Mouse (Mus musculus): ENCODE data around the gene Ephx3. TPM values are rescaled to one million over a fixed set of nuclear protein-coding genes. Genes with fewer than 3 reads are reported as not detected.
"Not testable (repeated sequence)": the region's sequence is repeated elsewhere in the genome, so short reads cannot be mapped to it uniquely, and the experiment has no call there.

Gene Ephx3
- total RNA-seq (2017), result 0.68 TPM in 1 of 3 replicates, not detected in the others

GRCm38 (mm10) chr17:32188863-32189636 lies at the start of gene Ephx3:
Ephx3 (minus strand) TSS chr17:32189549.
- ATAC-seq (replicated peaks; ENCODE audit: insufficient number of reproducible peaks, low FRiP score, low TSS enrichment, poor library complexity, severe bottlenecking), result no peak

- no peak for ATAC-seq (replicated peaks; ENCODE audit: insufficient number of reproducible peaks, low FRiP score, low TSS enrichment, poor library complexity, severe bottlenecking)
Observed at GRCm38 (mm10) chr17:32238589-32238988, 49.2 kb upstream of the Ephx3 start.

GRCm38 (mm10) chr17:32235534-32236191 lies 46.3 kb upstream of the Ephx3 start:
- no peak for ATAC-seq (replicated peaks; ENCODE audit: insufficient number of reproducible peaks, low FRiP score, low TSS enrichment, poor library complexity, severe bottlenecking)

- no peak for ATAC-seq (replicated peaks; ENCODE audit: insufficient number of reproducible peaks, low FRiP score, low TSS enrichment, poor library complexity, severe bottlenecking)
Observed at GRCm38 (mm10) chr17:32233174-32233573, 43.8 kb upstream of the Ephx3 start.

GRCm38 (mm10) chr17:32229256-32229655 lies 39.9 kb upstream of the Ephx3 start:
- ATAC-seq (replicated peaks; ENCODE audit: insufficient number of reproducible peaks, low FRiP score, low TSS enrichment, poor library complexity, severe bottlenecking), result no peak

- ATAC-seq (replicated peaks; ENCODE audit: insufficient number of reproducible peaks, low FRiP score, low TSS enrichment, poor library complexity, severe bottlenecking), result no peak
Observed at GRCm38 (mm10) chr17:32220873-32221272, 31.5 kb upstream of the Ephx3 start.

- ATAC-seq (replicated peaks; ENCODE audit: insufficient number of reproducible peaks, low FRiP score, low TSS enrichment, poor library complexity, severe bottlenecking), result not testable (repeated sequence)
Observed at GRCm38 (mm10) chr17:32215587-32215986, 26.2 kb upstream of the Ephx3 start.

- ATAC-seq (replicated peaks; ENCODE audit: insufficient number of reproducible peaks, low FRiP score, low TSS enrichment, poor library complexity, severe bottlenecking), result not testable (repeated sequence)
Observed at GRCm38 (mm10) chr17:32211554-32211953, 22.2 kb upstream of the Ephx3 start.

GRCm38 (mm10) chr17:32209752-32210151 lies 20.4 kb upstream of the Ephx3 start:
- ATAC-seq (replicated peaks; ENCODE audit: insufficient number of reproducible peaks, low FRiP score, low TSS enrichment, poor library complexity, severe bottlenecking), result no peak

GRCm38 (mm10) chr17:32209144-32209543 lies 19.8 kb upstream of the Ephx3 start:
- no peak for ATAC-seq (replicated peaks; ENCODE audit: insufficient number of reproducible peaks, low FRiP score, low TSS enrichment, poor library complexity, severe bottlenecking)

- no peak for ATAC-seq (replicated peaks; ENCODE audit: insufficient number of reproducible peaks, low FRiP score, low TSS enrichment, poor library complexity, severe bottlenecking)
Observed at GRCm38 (mm10) chr17:32207586-32208245, 18.4 kb upstream of the Ephx3 start.

- no peak for ATAC-seq (replicated peaks; ENCODE audit: insufficient number of reproducible peaks, low FRiP score, low TSS enrichment, poor library complexity, severe bottlenecking)
Observed at GRCm38 (mm10) chr17:32205345-32205744, 16.0 kb upstream of the Ephx3 start.

- no peak for ATAC-seq (replicated peaks; ENCODE audit: insufficient number of reproducible peaks, low FRiP score, low TSS enrichment, poor library complexity, severe bottlenecking)
Observed at GRCm38 (mm10) chr17:32202972-32203371, 13.6 kb upstream of the Ephx3 start.

GRCm38 (mm10) chr17:32201086-32201485 lies 11.7 kb upstream of the Ephx3 start:
- ATAC-seq (replicated peaks; ENCODE audit: insufficient number of reproducible peaks, low FRiP score, low TSS enrichment, poor library complexity, severe bottlenecking), result no peak

GRCm38 (mm10) chr17:32199796-32200195 lies 10.4 kb upstream of the Ephx3 start:
- no peak for ATAC-seq (replicated peaks; ENCODE audit: insufficient number of reproducible peaks, low FRiP score, low TSS enrichment, poor library complexity, severe bottlenecking)

- ATAC-seq (replicated peaks; ENCODE audit: insufficient number of reproducible peaks, low FRiP score, low TSS enrichment, poor library complexity, severe bottlenecking), result no peak
Observed at GRCm38 (mm10) chr17:32197156-32197555, 7.8 kb upstream of the Ephx3 start.

GRCm38 (mm10) chr17:32195725-32196124 lies 6.4 kb upstream of the Ephx3 start:
- no peak for ATAC-seq (replicated peaks; ENCODE audit: insufficient number of reproducible peaks, low FRiP score, low TSS enrichment, poor library complexity, severe bottlenecking)

GRCm38 (mm10) chr17:32193010-32193409 lies 3.7 kb upstream of the Ephx3 start:
- ATAC-seq (replicated peaks; ENCODE audit: insufficient number of reproducible peaks, low FRiP score, low TSS enrichment, poor library complexity, severe bottlenecking), result no peak

- ATAC-seq (replicated peaks; ENCODE audit: insufficient number of reproducible peaks, low FRiP score, low TSS enrichment, poor library complexity, severe bottlenecking), result no peak
Observed at GRCm38 (mm10) chr17:32189850-32190249, 501 bp upstream of the Ephx3 start.

- no peak for ATAC-seq (replicated peaks; ENCODE audit: insufficient number of reproducible peaks, low FRiP score, low TSS enrichment, poor library complexity, severe bottlenecking)
Observed at GRCm38 (mm10) chr17:32183017-32183416, 6.3 kb downstream of the Ephx3 start.
